Mouse (Mus musculus) layer of hippocampus, postnatal 14 days (tissue): Measurements from ENCODE around the gene Cdr2l. TPM values are rescaled to one million over a fixed set of nuclear protein-coding genes. Genes with fewer than 3 reads are reported as not detected.
"Not testable (repeated sequence)": the region's sequence is repeated elsewhere in the genome, so short reads cannot be mapped to it uniquely, and the experiment has no call there.

Experiments used
- DNase-seq, 2 experiments: peaks; one replicate each; pipeline ENCODE4 v3.0.0; 2021 to 2022; ENCODE audit warnings: low spot score in 2 of 2, mixed read lengths in 1 of 2
- total RNA-seq, 2 experiments: library from RNA; stranded (reverse); gene quantifications; 2 replicates each; pipeline ENCODE4 v1.2.3; 2021

The Cdr2l gene
- total RNA-seq, 2 experiments from 2014 or later: 18.6 to 21.3 TPM

GRCm38 (mm10) chr11:115367395-115367944 is 14.2 kb upstream of the Cdr2l start, which contains the start of gene Hid1:
Gene Hid1 (minus strand): TSS chr11:115367756.
- peak; percentile 79 to 86 for DNase-seq

GRCm38 (mm10) chr11:115370368-115370767 is 11.3 kb upstream of the Cdr2l start:
- DNase-seq: no peak

- no peak for DNase-seq
Observed at GRCm38 (mm10) chr11:115371354-115371753, 10.4 kb upstream of the Cdr2l start.

GRCm38 (mm10) chr11:115372015-115372414 is 9.7 kb upstream of the Cdr2l start:
- no peak for DNase-seq

GRCm38 (mm10) chr11:115372737-115373136 is 9.0 kb upstream of the Cdr2l start:
- no peak for DNase-seq

- DNase-seq: peak; percentile 60 to 70
Observed at GRCm38 (mm10) chr11:115373805-115374694, 7.7 kb upstream of the Cdr2l start.

- peak; percentile 58 to 63 for DNase-seq
Observed at GRCm38 (mm10) chr11:115374695-115375425, 6.9 kb upstream of the Cdr2l start.

GRCm38 (mm10) chr11:115376722-115377121 is 5.0 kb upstream of the Cdr2l start:
- DNase-seq: no peak

- DNase-seq: no peak
Observed at GRCm38 (mm10) chr11:115377254-115377653, 4.5 kb upstream of the Cdr2l start.

- no peak for DNase-seq
Observed at GRCm38 (mm10) chr11:115377854-115378253, 3.9 kb upstream of the Cdr2l start.

GRCm38 (mm10) chr11:115381276-115381675 is 440 bp upstream of the Cdr2l start:
- DNase-seq: no peak

- no peak for DNase-seq
Observed at GRCm38 (mm10) chr11:115382891-115383290, 1.2 kb downstream of the Cdr2l start.

- DNase-seq: peak; percentile 43 to 69
Observed at GRCm38 (mm10) chr11:115383701-115384474, 2.2 kb downstream of the Cdr2l start.

- no peak for DNase-seq
Observed at GRCm38 (mm10) chr11:115384587-115384986, 2.9 kb downstream of the Cdr2l start.

- not testable (repeated sequence) for DNase-seq
Observed at GRCm38 (mm10) chr11:115386859-115387258, 5.1 kb downstream of the Cdr2l start.

GRCm38 (mm10) chr11:115391358-115391757 is 9.6 kb downstream of the Cdr2l start:
- DNase-seq: no peak

GRCm38 (mm10) chr11:115393721-115394325 is 12.1 kb downstream of the Cdr2l start:
- DNase-seq: no peak

GRCm38 (mm10) chr11:115398085-115398484 is 16.4 kb downstream of the Cdr2l start:
- no peak for DNase-seq

GRCm38 (mm10) chr11:115400126-115400525 is 18.4 kb downstream of the Cdr2l start:
- DNase-seq: no peak

- peak; percentile 44 to 63 for DNase-seq
Observed at GRCm38 (mm10) chr11:115400630-115401391, 19.1 kb downstream of the Cdr2l start.
